Mouse (Mus musculus) heart, embryonic 14.5 days (tissue): ENCODE data around the gene Cyb561d2. TPM values are rescaled to one million over a fixed set of nuclear protein-coding genes. Genes with fewer than 3 reads are reported as not detected.

Source experiments
- ATAC-seq: fragments of 200-750 bp; cut with Nextera tagmentation; 2 replicates; pipeline ENCODE4 v1.8.0; 2017; ENCODE audit warnings: low read depth, moderate TSS enrichment; ENCODE audit not compliant: insufficient number of reproducible peaks, insufficient read depth, low FRiP score
- H3K27ac ChIP-seq, 2 experiments: fragments of 200-500 bp in 1 of 2; fragments of 300-500 bp in 1 of 2; sonication (generic) in 1 of 2; replicated peaks in 1 of 2; 2 replicates each; pipeline ENCODE4 v1.5.1; 2012 to 2014; ENCODE audit warnings: low read depth in 2 of 2, low read length in 2 of 2, control low read depth in 1 of 2, mild to moderate bottlenecking in 1 of 2, mixed read lengths in 1 of 2; ENCODE audit not compliant: control insufficient read depth in 1 of 2, insufficient read depth in 1 of 2
- H3K27me3 ChIP-seq: fragments of 300-500 bp; sonication (generic); 2 replicates; pipeline ENCODE4 v1.6.1; 2014; ENCODE audit warnings: mild to moderate bottlenecking, low read length, control low read depth; ENCODE audit not compliant: control insufficient read depth, insufficient read depth
- H3K36me3 ChIP-seq: fragments of 300-500 bp; sonication (generic); 2 replicates; pipeline ENCODE4 v1.6.1; 2014; ENCODE audit warnings: mild to moderate bottlenecking, control low read depth, low read length, mixed read lengths; ENCODE audit not compliant: control insufficient read depth, insufficient read depth
- H3K4me1 ChIP-seq, 2 experiments: fragments of 200-500 bp in 1 of 2; fragments of 300-500 bp in 1 of 2; sonication (generic) in 1 of 2; 2 replicates each; pipeline ENCODE4 v1.6.1; 2012 to 2014; ENCODE audit warnings: low read length in 2 of 2, control low read depth in 1 of 2, mixed read lengths in 1 of 2; ENCODE audit not compliant: control insufficient read depth in 2 of 2, insufficient read depth in 2 of 2
- H3K4me2 ChIP-seq: fragments of 300-500 bp; sonication (generic); 2 replicates; pipeline ENCODE4 v1.6.1; 2014; ENCODE audit warnings: mild to moderate bottlenecking, low read length
- H3K4me3 ChIP-seq, 2 experiments: fragments of 200-500 bp in 1 of 2; fragments of 300-500 bp in 1 of 2; sonication (generic) in 1 of 2; 2 replicates each; pipeline ENCODE4 v1.5.1; 2012 to 2014; ENCODE audit warnings: low read length in 2 of 2, mild to moderate bottlenecking in 2 of 2, control low read depth in 1 of 2, low read depth in 1 of 2, moderate library complexity in 1 of 2; ENCODE audit not compliant: control insufficient read depth in 1 of 2, insufficient read depth in 1 of 2
- H3K9ac ChIP-seq: fragments of 300-500 bp; sonication (generic); 2 replicates; pipeline ENCODE4 v1.6.1; 2014; ENCODE audit warnings: mild to moderate bottlenecking, low read length
- H3K9me3 ChIP-seq: fragments of 300-500 bp; sonication (generic); 2 replicates; pipeline ENCODE4 v1.6.1; 2016; ENCODE audit warnings: low read length, control low read depth; ENCODE audit not compliant: control insufficient read depth
- WGBS: fragments of 180-500 bp; shearing (Covaris S2); extraction: QIAGEN DNeasy Blood & Tissue Kit; methylation state at CpG from one replicate; pipeline ENCODE4 v1.1.7; 2014; 5-methylcytosine and 5-hydroxymethylcytosine counted together
- polyA plus RNA-seq: library from polyadenylated mRNA; unstranded; fragments of >200 nt; fragmentation: Nextera tagmentation; extraction: Ambion mirVana; gene quantifications from 2 replicates; pipeline ENCODE4 v1.2.1, GENCODE M21; 2014

Cyb561d2 gene
- polyA plus RNA-seq, 1 experiment from 2014 or later = 22.8 TPM

- Histone ChIP-seq H3K4me3 (peak within 1 kb of the TSS; percentile 46 to 50), H3K27ac (peak within 1 kb of the TSS; percentile 9 to 57; a peak in 3 of 4 replicates), H3K9me3 (no peaks in the 10 kb centered on the region), H3K4me1 (peaks cover 25 to 48% of the 10 kb centered on the region in 2 experiments), H3K9ac (peak within 1 kb of the TSS; percentile 79), H3K36me3 (0 out of 2 replicates have a peak, but pooled peaks cover under 1% of the 10 kb centered on the region), H3K4me2 (peak within 1 kb of the TSS; percentile 88), H3K27me3 (peaks cover 12% of the 10 kb centered on the region)
- 1% methylated on average over 63 of the region's 63 CpGs for WGBS
- peak; percentile 10; the same call in 1 of the 2 replicates for ATAC-seq
Observed at GRCm38 (mm10) chr9:107551117-107551889, 9.3 kb upstream of the Cyb561d2 start, which contains the start of gene Rassf1. Gene Rassf1 (plus strand): TSS chr9:107551555.

- H3K4me2 ChIP-seq = peak overlapping the region; percentile 88
- peak overlapping the region; percentile 46 to 50; a peak in 3 of 4 replicates for H3K4me3 ChIP-seq
- peaks cover 1% of the 10 kb centered on the region; the same call in 1 of the 2 replicates for H3K36me3 ChIP-seq
- peaks cover 24 to 41% of the 10 kb centered on the region in 2 experiments for H3K4me1 ChIP-seq
- H3K27me3 ChIP-seq = peaks cover 12% of the 10 kb centered on the region
- H3K27ac ChIP-seq = 0 out of 4 replicates have a peak overlapping the region, but pooled peaks of 1 of the 2 experiments have one; percentile 9
- ATAC-seq = no peak
- 43% methylated on average over 23 of the region's 23 CpGs for WGBS
- H3K9me3 ChIP-seq = no peaks in the 10 kb centered on the region
- H3K9ac ChIP-seq = peak overlapping the region; percentile 79
Observed at GRCm38 (mm10) chr9:107550491-107551116, 8.6 kb upstream of the Cyb561d2 start.

GRCm38 (mm10) chr9:107549297-107550074, 7.5 kb upstream of the Cyb561d2 start:
- Histone ChIP-seq H3K27ac (no peak overlapping the region), H3K27me3 (peaks cover 12% of the 10 kb centered on the region), H3K4me1 (peaks cover 24 to 40% of the 10 kb centered on the region in 2 experiments), H3K36me3 (peaks cover 12% of the 10 kb centered on the region), H3K9ac (no peak overlapping the region), H3K9me3 (no peaks in the 10 kb centered on the region), H3K4me2 (no peak overlapping the region), H3K4me3 (no peak overlapping the region)
- 78% methylated on average over 20 of the region's 20 CpGs for WGBS
- ATAC-seq = no peak

DNA sequence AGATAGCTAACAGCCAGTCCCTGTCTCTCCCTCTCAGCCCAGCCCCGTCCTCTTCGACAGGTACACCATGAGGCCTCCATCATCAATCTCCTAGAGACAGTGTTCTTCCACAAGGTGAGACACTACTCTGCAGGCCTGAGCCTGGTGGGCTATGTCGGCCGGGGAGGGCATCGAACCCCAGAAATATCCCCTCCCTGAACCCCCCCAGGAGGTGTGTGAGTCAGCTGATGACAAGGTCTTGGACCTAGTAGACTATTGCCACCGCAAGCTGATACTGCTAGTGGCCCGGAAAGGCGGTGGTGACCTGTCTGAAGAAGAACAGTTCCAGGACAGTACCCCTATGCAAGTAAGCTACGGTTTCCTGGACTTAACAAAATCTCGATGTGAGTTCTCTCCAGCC, 6.8 kb upstream of the Cyb561d2 start:
- Histone ChIP-seq H3K9me3 (no peaks in the 10 kb centered on the region), H3K4me2 (no peak overlapping the region), H3K4me1 (peaks cover 24 to 39% of the 10 kb centered on the region in 2 experiments), H3K36me3 (peaks cover 19% of the 10 kb centered on the region), H3K4me3 (no peak overlapping the region), H3K27me3 (peaks cover 12% of the 10 kb centered on the region), H3K9ac (no peak overlapping the region), H3K27ac (no peak overlapping the region)
- ATAC-seq = no peak
- 83% methylated on average over 10 of the region's 10 CpGs for WGBS

DNA sequence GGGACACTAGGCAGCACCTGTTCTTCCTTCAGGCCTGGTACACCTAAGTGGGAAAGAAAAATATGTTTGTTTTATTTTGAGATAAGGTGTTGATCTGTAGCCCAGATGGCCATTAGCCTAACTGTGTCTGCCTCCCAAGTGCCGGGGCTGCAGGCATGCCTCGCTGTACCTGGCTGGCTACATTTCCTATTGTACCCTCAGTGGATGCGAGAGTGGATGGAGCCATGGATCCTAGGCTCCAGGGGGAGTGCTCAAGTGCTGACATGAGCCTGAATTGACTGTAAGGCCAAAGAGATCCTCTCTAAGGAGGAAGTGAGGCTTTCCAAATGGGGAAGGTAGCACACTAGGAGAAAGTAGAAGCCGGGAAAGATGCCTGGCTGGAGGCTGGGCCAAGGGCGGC, 6.0 kb upstream of the Cyb561d2 start:
- Histone ChIP-seq H3K9ac (0 out of 2 replicates have a peak overlapping the region, but pooled peaks have one; percentile 3), H3K4me2 (no peak overlapping the region), H3K36me3 (peaks cover 24% of the 10 kb centered on the region), H3K27ac (no peak overlapping the region), H3K4me1 (peaks cover 17 to 38% of the 10 kb centered on the region in 2 experiments), H3K9me3 (no peaks in the 10 kb centered on the region), H3K27me3 (peaks cover 12% of the 10 kb centered on the region), H3K4me3 (no peak overlapping the region)
- no peak for ATAC-seq
- WGBS = 71% methylated on average over 5 of the region's 5 CpGs

DNA sequence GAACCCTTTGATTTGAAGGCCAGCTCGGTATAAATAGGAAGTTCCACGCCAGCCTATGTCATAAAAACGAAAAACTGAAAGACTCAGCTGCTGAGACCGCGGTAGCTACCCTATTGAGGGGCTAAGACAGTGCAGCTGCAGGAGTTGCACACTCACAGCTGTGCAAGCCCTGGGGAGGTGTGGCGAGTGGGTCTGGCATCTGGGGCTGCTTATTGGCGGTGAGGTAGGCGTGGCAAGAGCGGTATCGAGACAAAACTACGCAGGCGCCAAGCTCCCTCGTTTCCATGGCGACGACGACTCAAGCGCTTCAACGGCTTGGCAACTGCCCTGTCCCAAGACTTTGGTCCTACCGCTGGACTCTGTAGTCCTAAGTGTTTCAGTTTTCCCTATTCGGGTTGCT, 5.0 kb upstream of the Cyb561d2 start, which contains the start of gene Zmynd10:
Gene Zmynd10, plus strand, starts transcription at position 273 of the 400 bp plus-strand sequence.
- Histone ChIP-seq H3K27me3 (peaks cover 12% of the 10 kb centered on the region), H3K36me3 (peaks cover 24% of the 10 kb centered on the region), H3K27ac (no peak within 1 kb of the TSS), H3K4me3 (peak within 1 kb of the TSS in 1 of 2 experiments; percentile 14; a peak in 2 of 4 replicates), H3K9ac (peak within 1 kb of the TSS; percentile 40; the same call in 1 of the 2 replicates), H3K9me3 (no peaks in the 10 kb centered on the region), H3K4me2 (peak within 1 kb of the TSS; percentile 57), H3K4me1 (peaks cover 24 to 37% of the 10 kb centered on the region in 2 experiments)
- peak; percentile 23 for ATAC-seq
- WGBS = 4% methylated on average over 20 of the region's 20 CpGs

DNA sequence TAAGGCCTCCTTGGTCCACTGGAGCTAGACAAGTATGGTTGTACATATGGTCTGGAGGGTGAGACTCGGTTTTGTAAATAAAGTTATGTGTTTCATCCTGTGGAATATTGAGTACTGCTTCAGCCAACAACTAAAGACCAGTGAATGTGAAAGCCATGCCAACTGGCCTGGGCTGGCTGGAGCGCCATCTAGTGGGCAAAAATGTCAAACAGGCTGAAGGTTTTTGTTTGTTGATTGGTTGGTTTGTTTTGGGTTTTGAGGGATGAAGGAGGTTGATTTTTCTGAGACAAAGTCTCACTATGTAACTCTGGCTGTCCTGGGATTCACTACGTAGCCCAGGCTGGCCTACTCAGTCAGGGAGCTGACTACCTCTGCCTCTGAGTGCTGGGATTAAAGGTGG, 3.6 kb upstream of the Cyb561d2 start:
- Histone ChIP-seq H3K36me3 (peaks cover 24% of the 10 kb centered on the region), H3K9ac (no peak overlapping the region), H3K4me3 (no peak overlapping the region), H3K27me3 (peaks cover 8% of the 10 kb centered on the region), H3K9me3 (no peaks in the 10 kb centered on the region), H3K4me1 (peaks cover 18 to 30% of the 10 kb centered on the region in 2 experiments), H3K27ac (no peak overlapping the region), H3K4me2 (no peak overlapping the region)
- 10% methylated on average over 3 of the region's 3 CpGs for WGBS
- ATAC-seq = no peak
